Comparison of ENCODE assay signal across 9 mouse cellular contexts in genomic region chr10:20992665-20993064, GRCm38 (mm10). TPM values are rescaled to one million over a fixed set of nuclear protein-coding genes. Genes with fewer than 3 reads are reported as not detected.
DNase-seq lines count a peak whose midpoint lies in the region; ATAC-seq and TF ChIP-seq lines count a peak whose summit lies in the region.
"Had no signal": no experiment of that assay in that cellular context is flagged by ENCODE, and none has a peak within 500 bp of the region (broad histone marks: within the 10 kb centered on the region; RNA-seq: fewer than 3 reads in every experiment).

No protein-coding gene starts in this region.

- H3K4me3 ChIP-seq in heart, postnatal 0 days (ENCODE audit: low read depth, low read length): no peak overlapping the region
- H3K4me3 ChIP-seq in heart, embryonic 10.5 days: no peak overlapping the region
- H3K4me3 ChIP-seq in forebrain, embryonic 13.5 days: no peak overlapping the region
- no peak overlapping the region for H3K4me3 ChIP-seq in left cerebral cortex, adult 2 months
- no peak overlapping the region for H3K4me3 ChIP-seq in midbrain, embryonic 12.5 days
- H3K4me3 ChIP-seq: embryonic facial prominence, embryonic 15.5 days had no signal

- no peaks in the 10 kb centered on the region for H3K27me3 ChIP-seq in heart, postnatal 0 days (ENCODE audit: control insufficient read depth, insufficient read depth, low read length)
- no peaks in the 10 kb centered on the region for H3K27me3 ChIP-seq in heart, embryonic 10.5 days (ENCODE audit: insufficient read depth, poor library complexity, severe bottlenecking)
- H3K27me3 ChIP-seq in forebrain, embryonic 13.5 days: no peaks in the 10 kb centered on the region
- no peaks in the 10 kb centered on the region for H3K27me3 ChIP-seq in midbrain, embryonic 12.5 days
- H3K27me3 ChIP-seq: embryonic facial prominence, embryonic 15.5 days had no signal

- no peak for TF ChIP-seq EP300 in heart, postnatal 0 days (IDR thresholded peaks at IDR 0.05; ENCODE audit: low read depth)

- no peaks in the 10 kb centered on the region for H3K36me3 ChIP-seq in heart, postnatal 0 days (replicated peaks; ENCODE audit: control insufficient read depth, insufficient read depth, low read length)
- no peaks in the 10 kb centered on the region for H3K36me3 ChIP-seq in heart, embryonic 10.5 days
- H3K36me3 ChIP-seq in forebrain, embryonic 13.5 days (ENCODE audit: poor library complexity, severe bottlenecking): peaks cover 10% of the 10 kb centered on the region; the same call in 1 of the 2 replicates
- 0 out of 2 replicates have a peak, but pooled peaks cover 6% of the 10 kb centered on the region for H3K36me3 ChIP-seq in midbrain, embryonic 12.5 days
- H3K36me3 ChIP-seq: embryonic facial prominence, embryonic 15.5 days had no signal

- peak; percentile 65 for DNase-seq in heart, postnatal 0 days (ENCODE audit: low spot score)
- no peak for DNase-seq in heart, embryonic 10.5 days (ENCODE audit: low spot score)
- peak; percentile 75 for DNase-seq in brain, adult 2 months (ENCODE audit: low read depth, low spot score)
- peak in 1 of 2 experiments; percentile 32 for DNase-seq in left cerebral cortex, adult 2 months (ENCODE audit: extremely low spot score in 1 of 2, low spot score in 2 of 2)
- peak; percentile 87 for DNase-seq in thymus, postnatal 25 days

- no peak for ATAC-seq in heart, postnatal 0 days (ENCODE audit: insufficient read depth, low read depth)
- peak; percentile 92 for ATAC-seq in CD4-positive, CD25-positive, alpha-beta regulatory T cell, adult 4 months
- peak; percentile 84 for ATAC-seq in forebrain, embryonic 13.5 days
- ATAC-seq in midbrain, embryonic 12.5 days (ENCODE audit: low FRiP score, low read depth): peak; percentile 62

- peak; percentile 83 for TF ChIP-seq CTCF in heart, postnatal 0 days (IDR thresholded peaks at IDR 0.05; ENCODE audit: low read depth)
- TF ChIP-seq CTCF in left cerebral cortex, adult 2 months (IDR thresholded peaks at IDR 0.05): peak; percentile 77

- H3K4me2 ChIP-seq in heart, postnatal 0 days (ENCODE audit: low read depth, low read length): no peak overlapping the region
- H3K4me2 ChIP-seq in forebrain, embryonic 13.5 days: no peak overlapping the region
- no peak overlapping the region for H3K4me2 ChIP-seq in midbrain, embryonic 12.5 days (replicated peaks)
- H3K4me2 ChIP-seq: embryonic facial prominence, embryonic 15.5 days had no signal

- no peak overlapping the region for H3K27ac ChIP-seq in heart, postnatal 0 days (ENCODE audit: low read depth)
- H3K27ac ChIP-seq in heart, embryonic 10.5 days: no peak overlapping the region
- no peak overlapping the region for H3K27ac ChIP-seq in forebrain, embryonic 13.5 days
- H3K27ac ChIP-seq in left cerebral cortex, adult 2 months: no peak overlapping the region
- H3K27ac ChIP-seq in midbrain, embryonic 12.5 days (replicated peaks): no peak overlapping the region
- H3K27ac ChIP-seq: embryonic facial prominence, embryonic 15.5 days had no signal

- 37% methylated on average over 1 of the region's 1 CpGs for WGBS in heart, postnatal 0 days
- 39% methylated on average over 1 of the region's 1 CpGs for WGBS in heart, embryonic 10.5 days
- WGBS in forebrain, embryonic 13.5 days: 64% methylated on average over 1 of the region's 1 CpGs
- WGBS in midbrain, embryonic 12.5 days: 42% methylated on average over 1 of the region's 1 CpGs

- H3K9me3 ChIP-seq in heart, postnatal 0 days (replicated peaks; ENCODE audit: control insufficient read depth, low read length): no peaks in the 10 kb centered on the region
- H3K9me3 ChIP-seq in heart, embryonic 10.5 days: no peaks in the 10 kb centered on the region
- H3K9me3 ChIP-seq in forebrain, embryonic 13.5 days (replicated peaks): no peaks in the 10 kb centered on the region
- no peaks in the 10 kb centered on the region for H3K9me3 ChIP-seq in midbrain, embryonic 12.5 days
- H3K9me3 ChIP-seq: embryonic facial prominence, embryonic 15.5 days had no signal

- H3K9ac ChIP-seq in heart, postnatal 0 days (replicated peaks; ENCODE audit: low read depth, low read length): no peak overlapping the region
- no peak overlapping the region for H3K9ac ChIP-seq in forebrain, embryonic 13.5 days
- H3K9ac ChIP-seq in midbrain, embryonic 12.5 days (replicated peaks): no peak overlapping the region
- H3K9ac ChIP-seq: embryonic facial prominence, embryonic 15.5 days had no signal

- no peaks in the 10 kb centered on the region for H3K4me1 ChIP-seq in heart, postnatal 0 days (ENCODE audit: control insufficient read depth, insufficient read depth)
- H3K4me1 ChIP-seq in heart, embryonic 10.5 days: no peaks in the 10 kb centered on the region
- H3K4me1 ChIP-seq in forebrain, embryonic 13.5 days: peaks cover 9% of the 10 kb centered on the region
- H3K4me1 ChIP-seq in midbrain, embryonic 12.5 days: peaks cover 6% of the 10 kb centered on the region; the same call in 1 of the 2 replicates
- H3K4me1 ChIP-seq: embryonic facial prominence, embryonic 15.5 days had no signal

- intact Hi-C loops in left cerebral cortex, adult 2 months (cut with DNase I): loop anchor here (2.0 kb wide), 1 partner anchor 196 kb away; no protein-coding TSS in a partner anchor

RNA-seq across cellular contexts. Expression of gene Ahi1, which starts 40.3 kb away (rescaled TPM):
- total RNA-seq in heart, postnatal 0 days (2014; rRNA removed; ENCODE audit: low replicate concordance): 5.0 and 5.7 TPM in 2 replicates
- polyA plus RNA-seq in heart, postnatal 0 days (2015; fragmentation: Nextera tagmentation; extraction: Ambion mirVana): 1.6 and 1.9 TPM in 2 replicates
- polyA plus RNA-seq in heart, embryonic 10.5 days (2016; fragmentation: Nextera tagmentation; extraction: Ambion mirVana): 5.2 and 6.5 TPM in 2 replicates
- polyA plus RNA-seq in CD4-positive, CD25-positive, alpha-beta regulatory T cell, adult 4 months (2017; shearing (Covaris generic)): 1 to 10 TPM; 9.1 to 9.4 TPM
- polyA plus RNA-seq in forebrain, embryonic 13.5 days (2015; fragmentation: Nextera tagmentation; extraction: Ambion mirVana): 38.0 and 41.5 TPM in 2 replicates
- total RNA-seq in left cerebral cortex, adult 2 months (2021): 100 to 1,000 TPM; 181 to 211 TPM
- polyA plus RNA-seq in midbrain, embryonic 12.5 days (2016; fragmentation: Nextera tagmentation; extraction: Ambion mirVana): 31.8 and 37.7 TPM in 2 replicates
